Mouse (Mus musculus) granulocyte monocyte progenitor cell, adult 5-6 weeks (primary cell): Measurements from ENCODE around the gene Hcrt. TPM values are rescaled to one million over a fixed set of nuclear protein-coding genes. Genes with fewer than 3 reads are reported as not detected.
A peak's percentile ranks its signal among the peaks of the same experiment; 100 is the strongest.

ENCODE experiments used
- ATAC-seq: replicated peaks from 2 replicates; pipeline ENCODE4 v1.8.0; 2016; ENCODE audit warnings: mild to moderate bottlenecking, moderate TSS enrichment, inconsistent platforms; ENCODE audit not compliant: poor library complexity, severe bottlenecking
- total RNA-seq, 2 experiments: library from RNA; stranded (forward) in 1 of 2; stranded (reverse) in 1 of 2; fragments of 200-712, 200-1000 nt in 1 of 2; fragments of >200 nt in 1 of 2; fragmentation: Nextera tagmentation in 1 of 2; gene quantifications; 2 replicates each; pipeline ENCODE4 v1.2.3; 2014 to 2017

Hcrt gene
- total RNA-seq, 2 experiments from 2014 or later: not detected

GRCm38 (mm10) chr11:100770646-100771408 lies 8.1 kb upstream of the Hcrt start, which contains the start of gene Ghdc:
Gene Ghdc, minus strand, starts transcription at chr11:100770957.
- peak; percentile 86 for ATAC-seq

DNA sequence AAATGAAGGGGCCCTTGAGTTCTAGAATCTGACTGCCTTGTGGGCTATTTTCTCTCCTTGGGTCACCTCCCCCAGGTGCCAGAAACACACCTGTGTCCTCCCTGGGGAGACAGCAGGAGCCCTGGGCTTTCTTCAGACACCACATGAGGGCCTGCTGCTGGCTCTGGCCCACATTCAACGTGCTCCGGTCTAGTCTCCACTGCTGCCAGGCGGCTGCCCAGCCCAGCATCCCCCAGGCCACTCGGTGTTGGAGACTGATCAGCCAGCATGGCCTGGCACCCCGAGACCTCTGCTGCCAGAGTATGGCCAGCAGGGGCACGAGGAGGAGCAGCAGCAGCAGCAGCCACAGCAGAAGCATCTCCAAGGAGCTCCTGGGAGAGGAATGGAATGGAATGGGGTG lies 7.2 kb upstream of the Hcrt start:
- ATAC-seq: no peak; the same call in 1 of the 2 replicates

- ATAC-seq: no peak
Measured at GRCm38 (mm10) chr11:100767871-100768270, 5.1 kb upstream of the Hcrt start.

GRCm38 (mm10) chr11:100766726-100767125 lies 4.0 kb upstream of the Hcrt start:
- ATAC-seq: no peak

- ATAC-seq: peak; percentile 76
Measured at GRCm38 (mm10) chr11:100761547-100762045, 1.1 kb downstream of the Hcrt start.

- peak; percentile 63 for ATAC-seq
Measured at GRCm38 (mm10) chr11:100759611-100760233, 3.0 kb downstream of the Hcrt start, which contains the start of gene Kcnh4. Gene Kcnh4, minus strand, starts transcription at chr11:100759942.

GRCm38 (mm10) chr11:100758707-100759610 lies 3.8 kb downstream of the Hcrt start:
- peak; percentile 17; the same call in 1 of the 2 replicates for ATAC-seq

DNA sequence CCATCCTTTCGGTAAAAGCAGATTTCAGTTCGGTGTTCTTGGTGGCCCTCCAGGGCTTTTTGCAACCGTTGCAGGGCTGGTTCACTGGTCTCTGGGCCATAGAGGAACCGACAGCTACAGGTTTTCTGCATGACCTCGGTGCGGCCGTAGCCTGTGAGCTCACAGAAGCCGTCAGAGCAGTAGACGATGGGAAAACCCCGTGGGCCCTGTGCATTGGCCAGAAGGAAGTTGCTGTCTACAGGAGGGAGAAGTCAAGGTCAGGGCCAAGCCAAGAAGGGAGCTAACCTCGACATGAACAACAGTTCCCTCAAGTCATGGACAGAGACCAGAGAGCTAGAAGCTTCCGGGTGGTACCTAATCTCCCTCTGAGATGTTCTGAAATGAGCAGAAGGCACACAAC lies 5.2 kb downstream of the Hcrt start:
- ATAC-seq: no peak

DNA sequence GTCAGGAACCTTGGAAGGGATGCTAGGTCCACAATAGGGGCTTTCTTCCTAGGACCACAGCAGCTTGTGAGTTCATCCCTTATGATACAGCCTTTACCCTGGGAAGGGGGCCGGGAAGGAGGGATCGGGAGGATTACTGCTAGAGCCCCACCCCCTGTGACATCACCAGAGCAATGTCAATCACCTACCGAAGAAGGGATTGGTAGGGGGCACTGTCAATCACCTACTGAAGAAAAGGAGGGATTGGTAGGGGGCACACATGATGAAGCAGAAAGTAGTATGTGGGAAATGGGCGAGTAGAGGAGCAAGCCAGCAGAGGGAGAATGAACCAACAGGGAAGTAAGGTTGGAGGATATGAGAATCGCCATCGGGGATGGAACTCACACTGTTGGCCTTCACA lies 6.3 kb downstream of the Hcrt start:
- no peak for ATAC-seq

- no peak for ATAC-seq
Measured at GRCm38 (mm10) chr11:100754693-100755057, 8.1 kb downstream of the Hcrt start.

- ATAC-seq: no peak
Measured at GRCm38 (mm10) chr11:100754021-100754692, 8.6 kb downstream of the Hcrt start.

DNA sequence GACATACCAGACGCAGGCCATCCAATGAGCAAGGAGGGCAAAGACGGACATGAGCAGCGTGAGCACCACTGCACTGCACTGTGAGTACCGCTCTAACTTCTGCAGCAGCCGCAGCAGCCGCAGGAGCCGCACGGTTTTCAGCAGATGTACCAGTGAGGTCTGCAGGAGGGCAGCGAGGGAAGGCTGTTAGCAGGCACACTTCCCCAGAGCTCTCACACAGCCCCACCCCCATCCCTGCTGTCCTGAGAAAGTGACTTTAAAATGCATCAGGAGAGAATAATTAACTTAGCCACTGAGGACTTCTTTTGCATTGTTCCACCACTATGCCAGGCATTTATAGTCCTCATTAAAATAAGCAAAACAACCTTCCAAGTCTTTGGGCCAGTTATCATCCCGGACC lies 10.4 kb downstream of the Hcrt start:
- no peak for ATAC-seq

- ATAC-seq: no peak
Measured at GRCm38 (mm10) chr11:100750127-100750526, 12.6 kb downstream of the Hcrt start.

DNA sequence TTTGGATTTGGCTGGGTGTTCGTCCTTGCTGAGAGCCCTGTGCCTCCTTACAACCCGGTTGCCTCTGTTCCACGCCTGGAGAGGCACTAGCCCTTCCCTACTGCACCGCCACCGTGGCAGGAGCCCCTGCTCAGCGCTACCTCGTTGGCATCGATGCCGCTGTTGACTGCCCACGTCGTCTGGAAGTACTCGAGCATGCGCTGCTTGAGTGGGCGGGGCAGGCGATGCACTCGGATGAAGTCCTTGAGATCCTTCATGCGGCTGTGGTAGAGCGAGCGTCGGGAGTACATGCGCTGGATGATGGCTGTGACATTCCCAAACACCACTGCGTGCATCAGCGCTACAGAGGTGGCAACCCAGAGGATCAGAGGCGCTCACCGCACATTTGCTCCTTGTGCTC lies 13.3 kb downstream of the Hcrt start:
- no peak for ATAC-seq

DNA sequence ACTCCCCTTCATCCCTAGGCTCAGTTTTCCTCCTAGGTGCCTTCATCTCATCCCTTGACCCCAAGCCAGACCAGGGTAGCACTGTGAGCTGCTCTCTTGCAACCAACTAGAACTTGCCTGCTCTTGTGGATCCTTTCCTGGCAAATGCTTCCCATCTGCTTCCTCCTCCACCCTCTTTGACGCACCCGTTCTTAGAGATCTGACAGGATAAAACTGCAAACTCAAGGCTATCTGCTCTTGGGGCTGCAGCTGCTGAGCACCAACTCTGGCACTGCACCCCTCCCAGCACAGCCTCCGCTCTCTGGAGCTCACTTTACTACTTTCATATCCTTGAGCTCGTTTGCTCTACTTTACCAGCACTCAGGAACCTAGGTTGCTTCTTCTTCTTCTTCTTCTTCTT lies 14.1 kb downstream of the Hcrt start:
- no peak for ATAC-seq

GRCm38 (mm10) chr11:100747114-100747513 lies 15.6 kb downstream of the Hcrt start:
- no peak for ATAC-seq

- ATAC-seq: no peak
Measured at GRCm38 (mm10) chr11:100746546-100746945, 16.2 kb downstream of the Hcrt start.

GRCm38 (mm10) chr11:100745085-100745484 lies 17.6 kb downstream of the Hcrt start:
- peak; percentile 67 for ATAC-seq

- no peak for ATAC-seq
Measured at GRCm38 (mm10) chr11:100741348-100741747, 21.4 kb downstream of the Hcrt start.

DNA sequence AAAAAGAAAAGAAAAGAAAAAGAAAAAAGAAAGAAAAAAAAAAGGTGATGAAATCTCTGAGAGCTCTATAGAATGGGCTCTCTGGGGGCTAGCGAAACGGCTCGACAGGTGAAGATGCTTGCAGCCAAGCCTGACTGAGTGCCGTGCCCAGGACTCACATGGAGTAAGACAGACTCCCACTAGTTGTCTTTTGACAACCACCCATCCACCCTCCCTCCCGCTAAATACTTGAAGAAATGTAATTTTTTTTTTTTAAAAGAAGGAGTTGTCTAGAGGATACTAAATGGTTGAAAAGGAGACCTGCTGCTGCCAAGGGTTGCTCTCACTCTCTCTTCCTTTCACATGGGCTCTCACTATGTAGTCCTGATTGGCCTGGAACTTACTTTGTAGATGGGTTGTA lies 24.0 kb downstream of the Hcrt start:
- no peak for ATAC-seq
